Mouse (Mus musculus) heart, postnatal 0 days (tissue): Measurements from ENCODE around the gene Ica1l. TPM values are rescaled to one million over a fixed set of nuclear protein-coding genes. Genes with fewer than 3 reads are reported as not detected.

Experiments used
- ATAC-seq: fragments of 200-750 bp; cut with Nextera tagmentation; 2 replicates; pipeline ENCODE4 v1.8.0; 2017; ENCODE audit warnings: low read depth, moderate number of reproducible peaks, moderate library complexity; ENCODE audit not compliant: insufficient read depth
- DNase-seq: peaks from one replicate; pipeline ENCODE4 v3.0.0-alpha.2; 2016; ENCODE audit warnings: low spot score
- H3K27ac ChIP-seq: fragments of 300-500 bp; sonication (generic); 2 replicates; pipeline ENCODE4 v1.5.1; 2014; ENCODE audit warnings: low read depth, mild to moderate bottlenecking
- H3K27me3 ChIP-seq: fragments of 300-500 bp; sonication (generic); 2 replicates; pipeline ENCODE4 v1.6.1; 2014; ENCODE audit warnings: low read length, mixed read lengths; ENCODE audit not compliant: control insufficient read depth, insufficient read depth
- H3K36me3 ChIP-seq: fragments of 300-500 bp; sonication (generic); replicated peaks from 2 replicates; pipeline ENCODE4 v1.6.1; 2014; ENCODE audit warnings: low read length, mixed read lengths; ENCODE audit not compliant: control insufficient read depth, insufficient read depth
- H3K4me1 ChIP-seq: fragments of 300-500 bp; sonication (generic); 2 replicates; pipeline ENCODE4 v1.6.1; 2014; ENCODE audit warnings: antibody characterized with exemption; ENCODE audit not compliant: control insufficient read depth, insufficient read depth
- H3K4me2 ChIP-seq: fragments of 300-500 bp; sonication (generic); 2 replicates; pipeline ENCODE4 v1.6.1; 2014; ENCODE audit warnings: low read depth, mild to moderate bottlenecking, low read length, moderate library complexity
- H3K4me3 ChIP-seq: fragments of 300-500 bp; sonication (generic); 2 replicates; pipeline ENCODE4 v1.5.1; 2014; ENCODE audit warnings: low read depth, low read length
- H3K9ac ChIP-seq: fragments of 300-500 bp; sonication (generic); replicated peaks from 2 replicates; pipeline ENCODE4 v1.6.1; 2014; ENCODE audit warnings: low read depth, low read length, mixed read lengths
- H3K9me3 ChIP-seq: fragments of 300-500 bp; sonication (generic); replicated peaks from 2 replicates; pipeline ENCODE4 v1.6.1; 2016; ENCODE audit warnings: low read length; ENCODE audit not compliant: control insufficient read depth
- CTCF ChIP-seq: IDR thresholded peaks from 2 replicates; pipeline ENCODE4 v1.5.1; 2016; ENCODE audit warnings: antibody characterized with exemption, control low read depth, low read depth
- EP300 ChIP-seq: IDR thresholded peaks from 2 replicates; pipeline ENCODE4 v1.6.1; 2016; ENCODE audit warnings: antibody characterized with exemption, low read depth
- WGBS: fragments of 180-500 bp; shearing (Covaris S2); extraction: QIAGEN DNeasy Blood & Tissue Kit; methylation state at CpG from one replicate; pipeline ENCODE4 v1.1.7; 2014; 5-methylcytosine and 5-hydroxymethylcytosine counted together
- polyA plus RNA-seq: library from polyadenylated mRNA; unstranded; fragments of >200 nt; fragmentation: Nextera tagmentation; extraction: Ambion mirVana; gene quantifications from 2 replicates; pipeline ENCODE4 v1.2.1, GENCODE M21; 2015
- total RNA-seq: library from RNA; depleted of rRNA; stranded (reverse); fragments of >200 nt; gene quantifications from 2 replicates; pipeline ENCODE4 v1.2.3, GENCODE M21; 2014; ENCODE audit warnings: low replicate concordance

Gene Ica1l
- total and polyA plus RNA-seq, 2 experiments from 2014 or later: 0.20 TPM; not detected in 1

GRCm38 (mm10) chr1:59959941-59960340, 83.0 kb downstream of the Ica1l start:
- Histone ChIP-seq H3K4me3 (no peak overlapping the region), H3K27ac (no peak overlapping the region), H3K36me3 (peaks cover 16% of the 10 kb centered on the region), H3K27me3 (no peaks in the 10 kb centered on the region), H3K4me2 (no peak overlapping the region), H3K9me3 (no peaks in the 10 kb centered on the region), H3K9ac (no peak overlapping the region), H3K4me1 (no peaks in the 10 kb centered on the region)
- no peak for TF ChIP-seq CTCF
- TF ChIP-seq EP300: no peak
- DNase-seq (no peak), ATAC-seq (no peak)
- whole genome bisulfite sequencing: 60% methylated on average over 1 of the region's 1 CpGs

GRCm38 (mm10) chr1:59957206-59957605, 85.8 kb downstream of the Ica1l start:
- ATAC-seq: no peak
- H3K9ac ChIP-seq: no peak overlapping the region
- TF ChIP-seq CTCF (no peak), EP300 (no peak)
- no peaks in the 10 kb centered on the region for H3K4me1 ChIP-seq
- H3K36me3 ChIP-seq: peaks cover 17% of the 10 kb centered on the region; the same call in 1 of the 2 replicates
- no peak for DNase-seq
- H3K4me3 ChIP-seq: no peak overlapping the region
- no peak overlapping the region for H3K4me2 ChIP-seq
- H3K27ac ChIP-seq: no peak overlapping the region
- WGBS: 50% methylated on average over 3 of the region's 3 CpGs
- no peaks in the 10 kb centered on the region for H3K27me3 ChIP-seq
- no peaks in the 10 kb centered on the region for H3K9me3 ChIP-seq

GRCm38 (mm10) chr1:59947509-59947908, 95.5 kb downstream of the Ica1l start:
- Histone ChIP-seq H3K36me3 (peaks cover 15% of the 10 kb centered on the region; the same call in 1 of the 2 replicates), H3K4me2 (no peak overlapping the region), H3K9ac (no peak overlapping the region), H3K27ac (no peak overlapping the region), H3K4me1 (peaks cover 8% of the 10 kb centered on the region; the same call in 1 of the 2 replicates), H3K4me3 (no peak overlapping the region), H3K27me3 (no peaks in the 10 kb centered on the region), H3K9me3 (no peaks in the 10 kb centered on the region)
- TF ChIP-seq CTCF: no peak
- no peak for DNase-seq
- no peak for ATAC-seq
- WGBS: 87% methylated on average over 4 of the region's 4 CpGs

GRCm38 (mm10) chr1:59945969-59946368, 97.0 kb downstream of the Ica1l start:
- Histone ChIP-seq H3K27me3 (no peaks in the 10 kb centered on the region), H3K9me3 (no peaks in the 10 kb centered on the region), H3K9ac (no peak overlapping the region), H3K27ac (no peak overlapping the region), H3K4me3 (no peak overlapping the region), H3K36me3 (peaks cover 12% of the 10 kb centered on the region; the same call in 1 of the 2 replicates), H3K4me1 (peaks cover 8% of the 10 kb centered on the region; the same call in 1 of the 2 replicates), H3K4me2 (no peak overlapping the region)
- DNase-seq: no peak
- ATAC-seq: no peak
- TF ChIP-seq CTCF (no peak), EP300 (no peak)
- WGBS: 53% methylated on average over 1 of the region's 1 CpGs

GRCm38 (mm10) chr1:59943825-59944224, 99.2 kb downstream of the Ica1l start:
- ATAC-seq: no peak
- peaks cover 8% of the 10 kb centered on the region; the same call in 1 of the 2 replicates for H3K4me1 ChIP-seq
- H3K9ac ChIP-seq: no peak overlapping the region
- H3K9me3 ChIP-seq: no peaks in the 10 kb centered on the region
- no peak overlapping the region for H3K4me2 ChIP-seq
- no peak overlapping the region for H3K27ac ChIP-seq
- no peaks in the 10 kb centered on the region for H3K27me3 ChIP-seq
- H3K4me3 ChIP-seq: no peak overlapping the region
- peaks cover under 1% of the 10 kb centered on the region; the same call in 1 of the 2 replicates for H3K36me3 ChIP-seq
- 38% methylated on average over 5 of the region's 5 CpGs for WGBS
- TF ChIP-seq EP300 (no peak), CTCF (no peak)
- no peak for DNase-seq
